Mouse (Mus musculus) lung, postnatal 25 days (tissue): Measurements from ENCODE around the gene Dennd1b.

Experiments used
- DNase-seq: peaks from one replicate; pipeline ENCODE4 v3.0.0; 2022; ENCODE audit warnings: low spot score

The Dennd1b gene

DNA sequence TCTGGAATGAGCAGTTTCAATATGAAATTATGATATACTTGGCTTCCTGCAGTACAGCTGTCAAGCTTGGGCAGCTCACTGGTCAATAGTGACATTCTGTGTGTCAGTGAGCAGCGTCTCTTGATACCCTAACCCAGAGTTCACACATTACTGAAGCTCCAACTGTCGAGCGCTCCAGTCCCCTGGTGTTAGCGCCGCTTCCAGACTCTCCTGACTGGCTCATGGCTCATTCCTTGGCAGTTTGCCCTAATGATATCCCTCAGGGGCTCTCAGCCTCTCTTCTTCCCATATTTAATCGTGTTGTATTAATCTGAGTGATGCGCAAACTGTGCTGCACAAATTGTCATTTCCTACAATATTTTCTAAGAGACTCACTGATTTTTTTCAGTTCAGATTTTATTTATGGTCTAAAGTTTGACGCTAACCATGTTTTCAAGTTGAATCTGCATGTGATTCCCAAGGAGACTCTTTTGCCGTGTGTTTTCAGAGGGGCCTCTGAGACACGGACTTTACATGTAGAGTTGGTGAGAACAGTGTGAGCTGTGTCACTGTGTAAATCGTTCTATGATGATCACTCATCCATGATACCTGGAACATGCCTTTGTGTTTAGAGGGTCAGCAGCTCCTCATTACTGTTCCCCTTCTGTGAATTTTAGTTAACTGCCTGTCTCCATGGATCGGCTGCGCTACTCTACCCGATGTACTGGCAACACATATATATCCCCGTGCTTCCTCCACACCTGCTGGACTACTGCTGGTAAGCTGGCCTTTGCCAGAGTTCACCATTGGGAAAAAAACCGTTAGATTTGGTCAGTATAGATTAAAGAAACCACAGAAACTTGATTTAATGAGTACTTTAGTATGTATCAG lies 117.5 kb downstream of the Dennd1b start:
- DNase-seq: no peak

DNA sequence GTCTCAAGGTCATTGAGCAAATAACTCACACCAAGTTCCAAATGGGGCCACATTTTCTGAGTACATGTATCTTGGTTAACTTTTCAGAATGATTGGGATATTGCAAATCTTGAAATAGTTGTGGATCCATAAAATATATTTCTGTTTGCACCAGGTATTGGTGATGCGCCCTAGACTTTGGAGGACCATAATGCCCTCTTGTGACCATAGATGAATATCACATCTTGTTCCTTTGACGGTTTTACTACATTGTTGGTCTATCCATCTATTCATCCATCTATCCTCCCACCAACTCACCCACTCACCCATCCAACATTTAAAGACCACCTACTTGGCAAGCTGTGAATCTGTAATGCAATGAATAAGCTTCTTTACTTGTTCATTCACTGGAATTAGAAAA lies 120.1 kb downstream of the Dennd1b start:
- no peak for DNase-seq

DNA sequence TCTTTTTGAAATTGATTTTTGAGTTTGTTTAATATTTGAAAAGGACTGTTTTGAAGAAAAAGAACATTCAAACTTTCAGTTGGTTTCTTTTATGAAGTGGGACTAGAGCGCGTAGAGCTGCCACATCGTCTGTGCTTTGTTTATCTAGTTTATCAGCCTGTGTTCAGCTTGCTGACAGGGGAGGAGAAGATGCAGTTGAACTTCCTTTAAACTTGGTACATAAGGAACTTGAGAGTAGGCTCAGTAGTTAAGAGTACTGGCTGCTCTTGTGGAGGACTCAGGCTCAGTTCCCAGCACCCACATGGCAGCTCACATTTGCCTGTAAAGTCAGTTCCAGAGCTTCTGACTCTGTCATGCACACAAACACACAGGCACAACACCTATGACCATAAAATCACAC lies 124.3 kb downstream of the Dennd1b start:
- no peak for DNase-seq

DNA sequence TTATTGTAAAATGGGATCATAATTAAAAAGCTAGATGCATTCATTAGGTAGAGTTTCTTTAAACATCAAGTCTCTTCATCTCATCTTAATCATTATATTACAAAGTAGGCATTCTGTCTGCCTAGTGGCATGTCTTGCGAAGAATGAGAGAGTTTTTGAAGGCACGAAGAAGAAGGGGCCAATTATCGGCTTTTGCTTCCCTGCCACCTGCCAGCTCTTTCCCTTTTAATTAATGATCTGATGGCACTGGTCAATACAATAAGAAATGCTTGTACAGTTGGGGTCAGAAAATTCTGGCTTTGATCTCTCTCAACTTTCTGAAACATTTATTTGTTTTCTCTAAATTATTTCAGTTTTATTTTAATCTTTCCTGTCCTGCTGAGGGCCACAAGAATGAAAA lies 127.5 kb downstream of the Dennd1b start:
- no peak for DNase-seq

DNA sequence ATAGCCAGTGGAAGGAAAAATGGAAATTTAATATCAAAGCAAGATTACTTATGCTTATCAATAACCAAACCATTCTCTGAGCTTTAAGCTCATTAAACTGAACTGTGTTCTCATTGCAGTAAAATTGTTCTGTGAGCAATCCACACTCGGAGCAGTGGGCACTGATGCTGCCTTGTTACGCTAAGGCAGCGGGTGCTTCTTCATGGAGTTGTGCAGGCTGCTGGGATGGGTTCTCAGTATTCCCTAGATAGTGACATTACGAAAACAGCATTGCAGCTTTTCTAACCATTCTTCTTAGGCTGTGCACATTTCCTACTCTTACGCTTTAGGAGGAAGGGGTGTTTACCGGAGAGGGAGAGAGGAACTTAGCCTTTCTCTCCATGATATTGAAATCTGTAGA lies 128.5 kb downstream of the Dennd1b start:
- no peak for DNase-seq

DNA sequence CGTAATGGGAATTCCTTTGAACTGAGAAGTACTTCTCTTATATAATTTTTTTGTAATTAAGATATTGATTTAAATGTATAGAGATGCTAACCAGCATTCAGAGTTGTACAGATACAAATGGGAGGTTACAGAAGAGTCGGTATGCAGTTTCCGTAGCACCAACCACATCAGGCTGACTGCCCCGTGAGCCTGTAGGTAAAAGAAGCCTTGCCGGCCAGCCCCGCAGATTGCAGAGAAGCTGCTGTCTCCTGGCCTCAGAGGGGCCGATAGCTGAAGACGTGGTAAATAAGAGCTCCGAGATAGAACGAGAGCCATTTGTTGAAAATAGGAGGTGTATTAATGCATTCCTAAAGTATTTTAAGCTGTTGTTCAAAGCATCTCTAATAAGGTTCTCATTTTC lies 128.9 kb downstream of the Dennd1b start:
- no peak for DNase-seq

DNA sequence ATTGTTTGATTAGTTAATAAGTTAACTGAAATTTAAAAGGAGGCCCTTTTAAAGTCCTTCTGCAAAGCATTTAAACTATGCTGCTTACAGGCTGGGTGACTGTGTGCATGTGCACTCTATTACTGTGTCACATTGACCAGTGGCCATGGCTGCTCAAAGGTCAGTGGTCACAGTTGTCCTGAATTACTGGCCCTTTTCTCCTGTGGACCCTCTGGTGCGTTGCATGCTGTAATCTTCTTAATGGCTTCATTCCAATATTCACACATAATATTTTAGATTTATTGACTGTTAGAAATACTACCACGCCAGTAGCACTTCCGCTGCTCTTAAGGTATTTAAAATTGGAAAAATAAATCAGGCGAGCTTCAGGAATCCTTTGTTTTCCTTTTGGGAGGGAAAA lies 129.5 kb downstream of the Dennd1b start:
- DNase-seq: no peak

DNA sequence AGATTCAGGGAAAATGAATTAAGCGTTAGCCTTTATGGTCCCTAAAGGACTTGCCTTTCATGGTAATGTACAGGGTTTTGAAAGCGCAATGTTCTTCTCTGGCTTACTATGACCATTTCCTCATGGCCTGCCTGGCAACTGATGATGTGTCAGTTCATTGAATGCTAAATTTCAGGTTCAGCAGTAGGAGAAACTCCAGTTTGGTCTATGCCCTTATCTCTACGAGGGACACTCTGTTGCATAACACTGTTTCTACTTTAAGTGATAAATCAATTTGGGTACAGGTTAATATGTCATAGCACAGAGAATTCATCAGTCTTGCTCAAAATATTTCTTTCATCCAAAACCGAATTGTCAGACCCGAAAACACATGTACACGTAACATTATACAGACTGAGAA lies 133.1 kb downstream of the Dennd1b start:
- no peak for DNase-seq

DNA sequence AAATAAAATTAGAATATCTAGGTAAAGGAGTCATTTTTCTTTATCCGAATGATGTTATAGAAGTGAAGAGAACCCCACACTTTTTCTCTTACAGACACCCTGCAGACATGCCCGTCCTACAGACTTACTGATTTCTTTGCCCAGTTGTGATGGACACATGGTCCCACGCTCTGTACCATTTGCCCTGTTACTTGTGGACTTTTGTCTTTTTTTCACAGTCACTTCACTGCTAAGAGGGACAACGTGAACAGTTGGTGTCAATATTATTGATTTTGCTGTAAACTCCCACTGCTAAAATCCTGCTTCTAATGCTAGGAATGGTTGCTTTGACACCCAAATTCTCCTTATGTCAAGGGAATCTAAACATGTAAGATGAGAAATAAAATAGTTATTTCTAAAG lies 134.9 kb downstream of the Dennd1b start:
- no peak for DNase-seq

DNA sequence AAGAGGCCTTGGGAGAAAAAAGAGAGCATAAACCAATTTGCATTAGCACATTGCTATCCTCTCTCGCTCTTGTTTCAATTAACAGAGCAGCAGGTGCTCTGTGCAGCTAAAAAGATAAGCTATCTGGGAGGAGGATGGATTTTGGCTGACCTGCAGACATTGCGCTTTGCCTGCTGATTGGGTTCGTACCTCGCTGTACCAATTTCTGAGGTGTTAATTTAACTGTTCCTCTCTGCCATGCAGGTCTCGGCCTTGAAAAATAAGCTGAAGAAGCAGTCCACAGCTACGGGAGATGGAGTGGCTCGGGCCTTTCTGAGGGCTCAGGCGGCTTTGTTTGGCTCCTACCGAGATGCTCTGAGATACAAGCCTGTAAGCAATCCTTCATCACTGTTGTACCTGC lies 138.5 kb downstream of the Dennd1b start:
- DNase-seq: no peak

DNA sequence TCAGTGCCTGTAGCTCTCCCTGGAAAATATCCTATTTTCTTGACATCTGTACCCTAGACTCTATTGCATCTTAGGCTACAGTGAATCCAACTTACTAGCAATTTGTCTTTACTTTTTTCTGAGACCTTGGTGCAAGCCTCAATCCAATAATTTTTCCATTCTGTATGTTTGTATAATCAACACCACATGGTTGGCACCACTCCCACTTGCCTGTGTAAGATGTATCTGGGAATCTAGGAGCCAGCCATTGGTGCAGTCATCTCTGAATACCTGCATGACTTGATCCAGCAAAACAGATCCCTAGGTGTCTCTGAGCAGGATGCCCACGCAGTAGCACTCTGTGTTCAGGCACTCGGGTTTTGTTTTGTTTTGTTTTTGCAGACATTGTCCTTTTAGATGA lies 145.0 kb downstream of the Dennd1b start:
- DNase-seq: no peak

DNA sequence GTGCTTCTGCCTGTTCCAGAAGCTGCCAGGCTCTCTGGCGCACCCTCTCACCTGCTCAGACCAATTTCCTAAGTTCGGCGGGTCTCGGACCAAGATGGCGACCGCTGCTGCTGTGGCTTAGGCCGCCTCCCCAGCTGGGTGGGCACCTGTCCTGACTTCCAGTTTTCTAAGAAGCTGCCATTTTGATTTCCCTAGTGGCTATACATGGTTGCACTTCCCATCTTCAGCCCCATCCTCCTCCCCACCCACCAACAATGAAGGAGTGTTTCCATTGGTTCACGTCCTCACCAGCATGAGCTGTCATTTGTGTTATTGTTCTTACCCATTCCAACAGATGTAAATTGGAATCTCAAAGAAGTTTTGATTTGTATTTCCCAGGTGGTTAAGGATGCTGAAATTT lies 159.4 kb downstream of the Dennd1b start:
- DNase-seq: no peak

DNA sequence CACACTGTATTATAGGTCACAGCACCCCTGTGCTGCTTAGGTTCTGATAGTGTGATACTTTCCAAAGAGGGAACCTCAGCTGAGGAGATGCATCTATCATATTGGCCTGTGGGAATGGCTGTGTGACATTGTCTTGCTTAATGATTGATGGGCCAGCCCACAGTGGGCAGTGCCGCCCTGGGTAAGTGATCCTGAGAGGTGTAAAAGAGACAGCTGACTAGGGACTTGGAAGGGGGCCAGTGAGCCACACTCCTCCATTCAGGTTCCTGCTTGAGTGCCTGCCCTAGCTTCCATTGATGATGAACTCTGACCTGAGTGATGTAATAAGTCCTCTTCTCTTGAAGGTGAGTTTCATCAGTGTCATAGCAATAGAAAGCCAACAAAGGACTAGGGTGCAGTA lies 176.4 kb downstream of the Dennd1b start:
- no peak for DNase-seq

DNA sequence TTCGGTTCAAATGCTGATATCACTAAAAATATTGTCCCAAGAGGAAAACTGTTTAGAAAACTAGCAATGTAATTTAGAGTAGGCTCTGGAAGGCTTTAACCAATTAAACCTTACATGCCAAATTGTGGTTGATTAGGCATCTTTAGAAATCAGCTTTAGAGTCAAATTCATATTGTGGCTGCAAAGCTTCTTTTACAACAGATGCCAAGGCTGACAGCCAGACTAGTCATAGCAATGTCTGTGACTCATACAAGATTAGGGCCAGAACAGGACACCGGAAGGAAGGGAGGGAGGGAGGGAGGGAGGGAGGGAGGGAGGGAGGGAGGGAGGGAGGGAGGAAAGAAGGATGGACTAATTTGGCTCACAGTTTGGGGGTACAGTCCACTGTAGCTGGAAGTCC lies 182.3 kb downstream of the Dennd1b start:
- no peak for DNase-seq

DNA sequence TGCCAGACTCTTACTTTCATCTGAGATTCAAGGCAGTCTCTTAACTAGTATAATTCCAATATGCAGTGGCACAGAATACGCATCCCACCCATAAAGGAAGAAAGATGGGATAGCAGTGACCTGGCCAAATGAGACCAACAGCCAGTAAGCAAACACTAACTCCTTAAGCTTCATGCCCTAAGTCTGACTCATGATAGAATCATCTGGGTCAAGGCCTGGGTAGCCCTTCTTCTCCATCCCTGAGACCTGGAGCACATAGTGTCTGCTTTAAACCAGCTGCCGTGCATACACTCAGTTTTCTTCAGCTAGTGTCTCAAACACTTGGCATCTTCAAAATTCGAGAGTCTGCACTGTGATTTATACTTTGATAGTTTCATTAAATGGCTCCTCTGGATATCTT lies 183.1 kb downstream of the Dennd1b start:
- DNase-seq: no peak

DNA sequence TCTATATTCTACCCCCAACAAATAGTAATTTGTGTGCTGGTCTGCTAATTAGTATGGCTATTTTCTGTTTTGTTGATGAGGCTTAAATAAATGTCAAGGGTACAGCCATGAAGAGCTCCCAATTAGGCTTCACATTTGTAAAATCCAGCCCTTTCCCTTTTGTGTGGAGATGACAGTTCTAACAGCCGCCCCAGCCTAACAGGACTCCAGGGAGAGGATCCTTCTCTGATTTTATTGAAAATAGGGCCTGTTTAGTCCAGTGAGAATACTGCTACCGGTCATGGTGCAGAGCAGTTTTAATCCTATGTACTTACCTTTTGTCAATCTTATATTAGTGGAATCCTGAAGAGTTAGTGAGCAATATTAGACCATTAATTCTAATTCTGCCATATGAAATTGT lies 189.8 kb downstream of the Dennd1b start:
- DNase-seq: no peak

DNA sequence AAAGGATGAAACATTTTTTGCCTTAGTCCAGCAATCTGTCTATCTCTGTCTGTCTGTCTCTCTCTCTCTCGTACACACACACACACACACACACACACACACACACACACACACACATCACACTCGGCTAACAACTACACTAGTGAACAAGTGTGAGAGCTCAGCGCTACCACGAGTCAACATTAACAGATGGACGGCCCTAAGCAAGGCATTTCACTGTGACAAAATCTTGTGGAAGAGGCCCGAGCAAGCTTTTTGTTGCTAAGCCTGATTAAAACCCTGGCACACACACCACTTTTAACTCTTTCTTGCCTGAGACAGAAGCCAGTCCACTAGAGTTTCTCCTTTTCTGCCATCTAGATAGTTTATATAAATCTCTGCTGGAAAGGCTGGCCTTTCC lies 190.3 kb downstream of the Dennd1b start:
- no peak for DNase-seq

DNA sequence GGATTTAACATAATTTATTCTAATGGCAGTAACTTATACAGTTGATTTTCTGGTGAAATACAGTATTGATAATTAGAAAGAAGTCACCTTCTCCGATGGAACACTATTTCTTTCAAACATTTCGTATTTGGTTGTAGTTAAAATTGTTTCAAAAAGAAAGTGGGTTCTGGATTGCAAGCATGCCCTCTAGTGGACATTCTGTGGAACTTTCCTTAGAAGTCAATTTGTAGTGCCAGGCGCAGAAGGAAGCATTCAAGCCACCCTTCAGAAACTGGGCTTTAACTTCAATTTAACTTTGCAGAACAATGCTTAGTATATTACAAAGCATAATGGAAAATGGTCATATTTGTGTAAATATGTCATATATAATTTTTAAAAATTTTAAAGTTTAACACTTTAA lies 193.2 kb downstream of the Dennd1b start:
- DNase-seq: peak; percentile 26

DNA sequence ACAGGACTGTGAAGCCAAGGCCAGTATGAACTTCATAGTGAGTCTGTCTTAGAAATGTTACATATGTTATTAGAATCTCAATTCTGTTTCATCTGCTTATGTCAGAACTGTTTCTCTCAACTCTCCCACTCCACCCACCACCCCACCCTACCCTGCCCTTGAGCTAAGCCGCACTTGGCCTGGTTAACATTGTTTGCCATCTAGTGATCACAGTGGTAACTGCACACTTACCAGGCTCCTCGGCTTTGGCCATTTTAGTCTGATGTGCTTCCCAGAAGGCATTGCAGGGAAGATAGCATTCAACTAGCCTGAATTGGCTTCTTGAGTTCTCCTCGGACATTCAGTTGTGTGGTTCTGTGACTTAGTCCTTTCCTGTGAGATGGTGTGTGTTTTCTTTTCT lies 198.4 kb downstream of the Dennd1b start:
- no peak for DNase-seq

DNA sequence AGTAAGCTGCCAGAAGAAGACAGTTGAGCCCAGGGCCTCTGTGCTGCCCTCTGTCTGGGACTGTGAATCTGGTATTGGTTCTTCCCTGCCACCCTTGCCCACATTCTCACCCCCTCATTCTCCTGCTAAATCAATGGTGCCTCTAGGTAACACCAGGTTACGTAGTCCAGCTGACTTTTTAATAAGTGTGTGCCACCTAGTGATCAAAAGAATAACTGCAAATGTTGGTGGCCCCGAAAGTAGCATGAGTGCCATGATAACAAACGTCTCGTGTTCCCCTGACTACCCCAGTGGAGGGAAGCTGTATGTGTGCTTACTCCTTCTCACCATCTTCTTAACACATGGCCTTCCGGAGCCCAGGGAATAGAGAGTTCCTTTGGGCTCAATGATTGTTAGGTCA lies 199.6 kb downstream of the Dennd1b start:
- DNase-seq: peak; percentile 30

DNA sequence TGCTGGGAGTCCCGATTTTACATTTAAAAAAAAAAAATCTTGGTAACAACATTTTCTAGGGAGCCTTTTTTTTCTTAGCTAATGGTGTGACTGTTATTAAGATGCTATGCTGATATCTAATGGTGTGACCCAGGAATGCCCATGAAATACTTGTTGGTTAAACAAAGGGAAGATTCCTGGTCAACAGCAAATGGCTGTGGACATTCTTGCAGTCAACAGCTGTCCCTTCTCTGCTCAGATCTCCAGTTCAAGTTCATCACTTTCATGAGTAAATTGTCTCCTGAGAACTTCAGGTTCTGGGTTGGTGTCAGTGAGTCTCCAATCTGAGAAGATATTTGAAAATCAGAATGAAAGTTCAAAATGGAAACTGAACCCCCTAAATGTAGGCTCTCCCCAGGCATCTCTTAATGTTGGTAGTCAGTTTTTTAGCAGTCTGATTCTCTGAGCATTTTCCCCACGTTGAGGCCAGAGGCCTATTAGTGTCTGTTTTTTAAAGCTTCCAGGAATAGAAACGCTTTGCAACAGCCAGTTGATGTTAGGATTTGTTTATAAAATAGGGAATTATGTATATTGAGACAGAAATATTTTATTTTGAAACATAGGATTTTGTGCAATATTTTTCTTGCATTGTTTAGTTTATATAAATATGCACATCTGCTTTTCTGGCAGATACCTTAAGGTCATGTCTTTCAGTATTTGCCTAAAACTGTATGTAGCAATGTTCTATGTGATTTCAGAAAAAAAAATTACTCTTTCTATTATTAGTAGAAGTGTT lies 211.0 kb downstream of the Dennd1b start:
- no peak for DNase-seq

DNA sequence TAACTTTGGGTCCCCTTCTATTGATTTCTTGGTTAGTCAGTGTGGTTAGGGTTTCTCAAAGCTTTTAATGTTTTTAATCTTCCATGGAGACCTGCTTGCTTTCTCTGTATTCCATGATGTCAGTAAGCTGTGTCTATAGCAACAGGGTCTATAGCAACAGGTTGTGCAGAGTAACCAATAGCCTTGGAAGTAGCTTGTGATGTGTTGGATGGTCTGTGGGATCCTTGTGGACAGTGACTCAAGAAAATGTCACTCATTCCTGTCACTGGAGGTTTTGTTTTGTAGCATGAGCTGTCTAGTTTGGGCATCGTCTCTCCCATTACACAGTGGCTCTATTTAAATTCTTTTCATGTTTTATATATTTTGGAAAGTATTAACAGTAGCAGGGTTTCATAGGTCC lies 216.5 kb downstream of the Dennd1b start:
- DNase-seq: no peak

DNA sequence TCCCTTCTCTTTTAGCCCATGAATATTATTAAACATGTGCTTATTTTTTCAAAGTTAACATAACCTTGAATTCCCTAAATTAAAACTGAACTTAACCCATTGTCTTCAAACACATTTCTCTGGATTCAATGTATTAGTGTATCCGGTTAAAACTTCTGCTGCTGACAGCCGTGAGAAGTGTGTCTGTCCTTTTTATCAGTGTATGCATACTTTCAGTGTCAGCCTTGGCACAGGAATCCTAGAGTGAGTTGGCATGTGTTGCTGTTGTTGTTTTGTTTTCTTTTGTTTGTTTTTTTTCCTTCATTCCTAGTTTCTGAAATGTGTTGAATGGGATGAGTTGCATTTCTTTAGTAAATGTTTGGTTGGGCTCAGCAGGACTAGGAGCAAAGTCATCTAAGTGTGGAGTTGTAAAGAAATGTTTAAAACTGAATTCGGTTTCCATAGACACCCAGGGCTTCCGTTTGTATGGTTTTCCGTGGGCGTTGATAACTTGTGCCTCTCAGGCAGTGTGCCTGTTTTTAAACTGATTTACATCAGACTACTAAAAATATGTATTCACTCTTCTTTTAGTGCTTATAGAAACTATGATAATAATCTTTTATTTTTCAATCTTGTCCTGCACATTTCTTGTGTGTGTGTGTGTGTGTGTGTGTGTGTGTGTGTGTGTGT lies 217.4 kb downstream of the Dennd1b start:
- DNase-seq: no peak
